Mouse (Mus musculus) midbrain, embryonic 14.5 days (tissue): Measurements from ENCODE around the gene Gm1604a. TPM values are rescaled to one million over a fixed set of nuclear protein-coding genes. Genes with fewer than 3 reads are reported as not detected.
"Not testable (repeated sequence)": the region's sequence is repeated elsewhere in the genome, so short reads cannot be mapped to it uniquely, and the experiment has no call there.

Source experiments
- ATAC-seq: fragments of 200-750 bp; cut with Nextera tagmentation; 2 replicates; pipeline ENCODE4 v1.8.0; 2017; ENCODE audit warnings: moderate number of reproducible peaks, moderate library complexity; ENCODE audit not compliant: low FRiP score, low TSS enrichment
- DNase-seq: peaks from one replicate; pipeline ENCODE4 v3.0.0-alpha.2; 2015
- H3K27ac ChIP-seq: fragments of 300-500 bp; sonication (generic); replicated peaks from 2 replicates; pipeline ENCODE4 v1.5.1; 2014; ENCODE audit warnings: mild to moderate bottlenecking, low read depth, low read length, moderate library complexity
- H3K27me3 ChIP-seq: fragments of 300-500 bp; sonication (generic); 2 replicates; pipeline ENCODE4 v1.6.1; 2014; ENCODE audit warnings: low read length, control low read depth, mixed read lengths; ENCODE audit not compliant: control insufficient read depth, insufficient read depth
- H3K36me3 ChIP-seq: fragments of 300-500 bp; sonication (generic); 2 replicates; pipeline ENCODE4 v1.6.1; 2014; ENCODE audit warnings: low read length, control low read depth; ENCODE audit not compliant: control insufficient read depth, insufficient read depth
- H3K4me1 ChIP-seq: fragments of 300-500 bp; sonication (generic); 2 replicates; pipeline ENCODE4 v1.6.1; 2014; ENCODE audit warnings: mild to moderate bottlenecking, antibody characterized with exemption, low read length, control low read depth; ENCODE audit not compliant: control insufficient read depth, insufficient read depth
- H3K4me2 ChIP-seq: fragments of 300-500 bp; sonication (generic); 2 replicates; pipeline ENCODE4 v1.6.1; 2014; ENCODE audit warnings: mild to moderate bottlenecking, low read length, moderate library complexity
- H3K4me3 ChIP-seq: fragments of 300-500 bp; sonication (generic); replicated peaks from 2 replicates; pipeline ENCODE4 v1.5.1; 2014; ENCODE audit warnings: low read depth, low read length
- H3K9ac ChIP-seq: fragments of 300-500 bp; sonication (generic); replicated peaks from 2 replicates; pipeline ENCODE4 v1.6.1; 2014; ENCODE audit warnings: mild to moderate bottlenecking, low read length, moderate library complexity
- H3K9me3 ChIP-seq: fragments of 300-500 bp; sonication (generic); 2 replicates; pipeline ENCODE4 v1.6.1; 2016; ENCODE audit warnings: low read length, control low read depth, mixed read lengths; ENCODE audit not compliant: control insufficient read depth
- WGBS: fragments of 180-500 bp; shearing (Covaris S2); extraction: QIAGEN DNeasy Blood & Tissue Kit; methylation state at CpG from one replicate; pipeline ENCODE4 v1.1.7; 2014; 5-methylcytosine and 5-hydroxymethylcytosine counted together
- polyA plus RNA-seq: library from polyadenylated mRNA; unstranded; fragments of >200 nt; fragmentation: Nextera tagmentation; extraction: Ambion mirVana; gene quantifications from 2 replicates; pipeline ENCODE4 v1.2.1, GENCODE M21; 2014

Gene Gm1604a
- polyA plus RNA-seq, 1 experiment from 2014 or later = not detected

- not testable (repeated sequence) for H3K36me3 ChIP-seq, H3K4me2 ChIP-seq, ATAC-seq, H3K27me3 ChIP-seq, H3K9ac ChIP-seq, H3K27ac ChIP-seq, DNase-seq, H3K4me3 ChIP-seq, H3K9me3 ChIP-seq, H3K4me1 ChIP-seq
- no CpG with 5 or more reads among the region's 12 CpGs for WGBS
These were observed 60.3 kb downstream of the Gm1604a start for GRCm38 (mm10) chr17:7085469-7086168.

GRCm38 (mm10) chr17:7086836-7087235 is 61.5 kb downstream of the Gm1604a start:
- H3K27me3 ChIP-seq, DNase-seq, ATAC-seq, H3K4me2 ChIP-seq, H3K36me3 ChIP-seq, H3K4me3 ChIP-seq, H3K4me1 ChIP-seq, H3K9me3 ChIP-seq, H3K27ac ChIP-seq, H3K9ac ChIP-seq: not testable (repeated sequence)
- WGBS = 77% methylated on average over 6 of the region's 8 CpGs

DNA sequence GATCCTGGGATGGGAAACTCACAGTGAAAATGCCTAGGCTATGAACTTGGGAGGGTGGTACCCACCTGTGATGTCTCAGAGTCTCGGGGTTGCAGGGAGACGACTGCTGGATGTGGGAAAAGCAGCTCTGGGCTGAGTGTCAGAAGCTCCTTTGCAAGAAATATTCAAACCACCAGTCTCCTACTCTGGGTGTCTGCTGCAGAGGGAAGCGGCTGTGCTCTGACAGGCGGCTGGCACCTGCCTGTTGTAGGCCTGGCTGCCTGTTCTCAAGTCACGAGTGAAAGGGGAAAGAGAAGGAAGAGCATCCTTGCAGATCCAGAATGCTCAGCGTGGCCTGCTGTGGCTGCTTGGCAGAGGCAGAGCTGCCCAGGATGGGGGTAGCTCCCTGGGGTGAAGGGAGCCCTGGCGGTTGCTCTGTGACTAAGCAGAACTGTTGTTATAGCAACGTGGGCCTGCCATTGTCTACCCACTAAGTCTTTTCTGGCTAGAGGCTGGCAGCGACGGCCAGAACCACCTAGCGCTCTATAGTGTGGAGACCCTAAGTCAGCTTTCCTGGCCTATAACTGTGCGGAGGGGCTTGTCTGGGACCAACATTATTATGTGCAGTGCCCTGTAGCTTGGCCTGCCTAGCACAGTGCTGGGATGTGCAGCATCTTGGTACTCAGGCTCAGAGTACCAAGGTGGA is 72.6 kb downstream of the Gm1604a start:
- DNase-seq, H3K4me3 ChIP-seq, H3K4me2 ChIP-seq, H3K4me1 ChIP-seq, H3K9ac ChIP-seq, H3K27me3 ChIP-seq, H3K9me3 ChIP-seq, H3K27ac ChIP-seq, H3K36me3 ChIP-seq: not testable (repeated sequence)
- whole genome bisulfite sequencing = no CpG with 5 or more reads among the region's 12 CpGs
- peak; percentile 87 for ATAC-seq

GRCm38 (mm10) chr17:7099096-7099495 is 73.7 kb downstream of the Gm1604a start:
- H3K27ac ChIP-seq, DNase-seq, H3K9ac ChIP-seq, ATAC-seq, H3K36me3 ChIP-seq, H3K4me3 ChIP-seq, H3K27me3 ChIP-seq, H3K4me1 ChIP-seq, H3K4me2 ChIP-seq, H3K9me3 ChIP-seq: not testable (repeated sequence)
- WGBS = 68% methylated on average over 6 of the region's 10 CpGs

DNA sequence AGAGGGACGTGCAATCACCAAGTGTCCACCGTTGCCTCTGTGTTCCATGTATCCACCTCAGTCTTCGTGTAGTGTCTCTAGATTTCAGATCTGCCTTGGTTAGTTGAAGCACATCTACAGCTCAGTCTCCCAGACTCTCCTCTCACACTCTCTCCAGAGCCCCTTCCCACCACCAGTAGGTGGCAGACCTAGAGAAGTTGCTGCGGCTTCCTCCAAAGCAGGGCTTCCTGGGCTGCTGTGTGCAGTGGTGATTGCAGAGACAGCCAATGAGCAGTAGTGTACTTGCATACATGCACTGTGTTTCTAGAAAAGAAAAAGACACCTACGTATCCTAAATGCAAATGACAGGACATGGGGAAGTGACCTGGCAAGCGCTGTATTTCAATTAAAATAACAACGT is 77.6 kb downstream of the Gm1604a start:
- not testable (repeated sequence) for H3K27me3 ChIP-seq, ATAC-seq, DNase-seq, H3K9ac ChIP-seq, H3K4me1 ChIP-seq, H3K4me3 ChIP-seq, H3K27ac ChIP-seq, H3K9me3 ChIP-seq, H3K4me2 ChIP-seq, H3K36me3 ChIP-seq
- WGBS = no CpG with 5 or more reads among the region's 7 CpGs

DNA sequence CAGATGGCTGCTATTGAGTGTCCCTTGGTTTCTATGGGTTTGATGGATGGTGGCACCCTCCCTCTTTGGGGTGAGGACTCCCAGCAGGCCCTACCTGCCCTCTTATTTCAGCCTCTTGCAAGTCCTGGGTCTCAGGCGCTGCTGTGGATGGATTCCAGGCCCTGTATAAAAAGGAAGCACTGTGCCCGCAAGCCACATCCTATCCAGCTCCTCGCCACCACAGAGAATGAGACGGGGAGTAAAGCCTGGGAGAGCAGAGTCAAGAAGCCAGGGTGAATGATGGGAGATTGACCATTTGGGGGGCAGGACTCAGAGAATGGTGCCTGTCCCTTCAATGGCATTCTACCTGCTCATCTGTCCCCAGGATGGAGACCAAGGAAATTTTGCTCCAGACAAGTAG is 86.3 kb downstream of the Gm1604a start:
- H3K27ac ChIP-seq, H3K9ac ChIP-seq, H3K36me3 ChIP-seq, H3K27me3 ChIP-seq, H3K9me3 ChIP-seq, DNase-seq, H3K4me1 ChIP-seq, H3K4me3 ChIP-seq, ATAC-seq, H3K4me2 ChIP-seq: not testable (repeated sequence)
- 95% methylated on average over 2 of the region's 4 CpGs for WGBS

DNA sequence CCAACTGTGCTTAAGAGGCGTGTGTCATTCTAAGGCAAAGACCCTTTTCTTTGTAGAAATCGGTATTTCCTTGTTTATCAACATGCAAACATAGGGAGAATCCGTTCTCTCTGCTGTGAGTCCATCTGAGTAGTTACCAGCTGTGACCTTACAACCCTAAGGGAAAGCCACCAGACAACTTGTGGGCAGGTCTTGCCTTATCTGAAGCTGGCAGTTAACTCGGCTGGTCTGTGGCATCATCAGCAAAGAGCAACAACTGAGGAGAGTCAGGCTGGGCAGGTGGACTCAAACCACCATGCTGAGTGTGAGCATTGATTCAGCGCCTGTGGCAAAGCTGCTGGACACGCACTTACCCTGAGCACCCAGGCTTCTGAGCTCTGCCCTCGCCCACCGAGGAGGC is 90.9 kb downstream of the Gm1604a start:
- 87% methylated on average over 6 of the region's 8 CpGs for WGBS
- ATAC-seq = not testable (repeated sequence)

DNA sequence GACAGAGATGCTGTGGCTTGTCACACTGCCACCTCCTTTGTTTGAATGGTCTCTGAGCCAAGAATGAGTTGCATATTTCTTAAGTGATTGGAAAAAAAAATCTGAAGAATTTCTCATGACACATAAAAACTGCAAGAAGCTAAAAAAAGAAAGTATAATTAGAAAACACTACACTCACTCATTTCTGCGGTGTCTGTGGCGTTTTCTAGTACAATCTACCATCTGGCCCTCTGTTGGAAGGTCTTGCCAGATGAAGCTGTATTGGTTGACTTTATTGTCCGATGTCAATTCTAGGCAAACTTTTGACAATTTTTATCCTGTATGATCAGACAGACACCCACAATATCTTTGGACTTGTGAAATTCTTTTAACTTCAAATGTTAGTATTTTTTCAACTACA is 95.5 kb downstream of the Gm1604a start:
- H3K4me3 ChIP-seq, H3K27me3 ChIP-seq, H3K4me1 ChIP-seq, H3K4me2 ChIP-seq, H3K9me3 ChIP-seq, DNase-seq, H3K36me3 ChIP-seq, H3K27ac ChIP-seq, H3K9ac ChIP-seq, ATAC-seq: not testable (repeated sequence)
- WGBS = 92% methylated on average over 3 of the region's 3 CpGs

More for the DNA sequence above, 90.9 kb downstream of the Gm1604a start:
- H3K9ac ChIP-seq, H3K27me3 ChIP-seq, H3K27ac ChIP-seq, H3K36me3 ChIP-seq, DNase-seq, H3K4me1 ChIP-seq, H3K4me2 ChIP-seq, H3K9me3 ChIP-seq, H3K4me3 ChIP-seq: not testable (repeated sequence)

DNA sequence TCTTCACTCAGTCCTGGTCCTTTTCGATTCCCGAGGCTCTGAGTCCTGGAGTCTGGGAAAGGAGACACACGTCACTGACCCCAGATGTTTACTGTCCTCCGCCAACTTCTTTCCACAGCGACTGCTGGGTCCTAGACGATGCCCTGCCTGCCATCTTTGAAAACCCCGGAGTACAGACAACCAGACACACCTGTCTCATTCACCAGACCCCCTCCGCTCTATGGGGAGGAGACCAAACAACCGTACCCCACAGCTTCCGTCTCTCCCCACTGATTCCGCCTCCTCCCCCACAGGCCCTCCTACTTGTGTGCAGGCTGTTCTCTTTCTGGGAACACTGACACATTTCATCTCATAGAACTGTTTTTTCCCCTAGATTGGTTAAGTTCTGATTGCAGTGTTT is 97.2 kb downstream of the Gm1604a start:
- H3K27ac ChIP-seq, H3K36me3 ChIP-seq, DNase-seq, H3K9ac ChIP-seq, H3K27me3 ChIP-seq, ATAC-seq, H3K4me3 ChIP-seq, H3K4me2 ChIP-seq, H3K9me3 ChIP-seq, H3K4me1 ChIP-seq: not testable (repeated sequence)
- WGBS = 86% methylated on average over 11 of the region's 11 CpGs
